Mouse (Mus musculus) heart, embryonic 12.5 days (tissue): ENCODE measurements around the gene Smim20. TPM values are rescaled to one million over a fixed set of nuclear protein-coding genes. Genes with fewer than 3 reads are reported as not detected.

Source experiments
- ATAC-seq: fragments of 200-750 bp; cut with Nextera tagmentation; 2 replicates; pipeline ENCODE4 v1.8.0; 2017; ENCODE audit warnings: moderate TSS enrichment, moderate library complexity; ENCODE audit not compliant: insufficient number of reproducible peaks, low FRiP score
- H3K27ac ChIP-seq: fragments of 300-500 bp; sonication (generic); 2 replicates; pipeline ENCODE4 v1.5.1; 2016; ENCODE audit warnings: mild to moderate bottlenecking, moderate library complexity; ENCODE audit not compliant: poor library complexity, severe bottlenecking
- H3K27me3 ChIP-seq: fragments of 300-500 bp; sonication (generic); replicated peaks from 2 replicates; pipeline ENCODE4 v1.6.1; 2016; ENCODE audit warnings: mild to moderate bottlenecking, moderate library complexity
- H3K36me3 ChIP-seq: fragments of 300-500 bp; sonication (generic); 2 replicates; pipeline ENCODE4 v1.6.1; 2016; ENCODE audit warnings: mild to moderate bottlenecking, moderate library complexity
- H3K4me1 ChIP-seq: fragments of 300-500 bp; sonication (generic); replicated peaks from 2 replicates; pipeline ENCODE4 v1.6.1; 2016; ENCODE audit warnings: mild to moderate bottlenecking
- H3K4me2 ChIP-seq: fragments of 300-500 bp; sonication (generic); 2 replicates; pipeline ENCODE4 v1.6.1; 2016; ENCODE audit warnings: mild to moderate bottlenecking, moderate library complexity
- H3K4me3 ChIP-seq: fragments of 300-500 bp; sonication (generic); 2 replicates; pipeline ENCODE4 v1.5.1; 2016; ENCODE audit warnings: mild to moderate bottlenecking
- H3K9ac ChIP-seq: fragments of 300-500 bp; sonication (generic); 2 replicates; pipeline ENCODE4 v1.6.1; 2016; ENCODE audit warnings: mild to moderate bottlenecking, moderate library complexity
- H3K9me3 ChIP-seq: fragments of 300-500 bp; sonication (generic); replicated peaks from 2 replicates; pipeline ENCODE4 v1.6.1; 2016; ENCODE audit warnings: mild to moderate bottlenecking, moderate library complexity
- WGBS: fragments of 180-500 bp; shearing (Covaris S2); methylation state at CpG from one replicate; pipeline ENCODE4 v1.1.7; 2016; 5-methylcytosine and 5-hydroxymethylcytosine counted together
- polyA plus RNA-seq: library from polyadenylated mRNA; unstranded; fragments of >200 nt; fragmentation: Nextera tagmentation; extraction: Ambion mirVana; gene quantifications from 2 replicates; pipeline ENCODE4 v1.2.1, GENCODE M21; 2016

Smim20 gene
- polyA plus RNA-seq, 1 experiment from 2014 or later: 153 TPM

- H3K9me3 ChIP-seq: no peaks in the 10 kb centered on the region
- no peak overlapping the region for H3K27ac ChIP-seq
- ATAC-seq: no peak
- no peaks in the 10 kb centered on the region for H3K36me3 ChIP-seq
- H3K4me2 ChIP-seq: no peak overlapping the region
- H3K4me3 ChIP-seq: no peak overlapping the region
- H3K27me3 ChIP-seq: 0 out of 2 replicates have a peak, but pooled peaks cover 10% of the 10 kb centered on the region
- H3K4me1 ChIP-seq: peaks cover 10% of the 10 kb centered on the region; the same call in 1 of the 2 replicates
- H3K9ac ChIP-seq: no peak overlapping the region
- 3% methylated on average over 8 of the region's 8 CpGs for WGBS
These were observed 59.1 kb downstream of the Smim20 start for GRCm38 (mm10) chr5:53326023-53326422.

GRCm38 (mm10) chr5:53326491-53326890 is 59.6 kb downstream of the Smim20 start:
- Histone ChIP-seq H3K4me1 (peaks cover 10% of the 10 kb centered on the region; the same call in 1 of the 2 replicates), H3K4me3 (no peak overlapping the region), H3K4me2 (no peak overlapping the region), H3K36me3 (no peaks in the 10 kb centered on the region), H3K9me3 (no peaks in the 10 kb centered on the region), H3K9ac (no peak overlapping the region), H3K27me3 (0 out of 2 replicates have a peak, but pooled peaks cover 10% of the 10 kb centered on the region), H3K27ac (no peak overlapping the region)
- ATAC-seq: no peak
- WGBS: 66% methylated on average over 5 of the region's 5 CpGs

Other genes with a start within 250 kb of the Smim20 start
- gene Slc34a2, start 229.0 kb upstream of the Smim20 start, polyA plus RNA-seq: not detected in 2 replicates
- gene Sel1l3, start 53.2 kb upstream of the Smim20 start, polyA plus RNA-seq: 1.4 and 1.9 TPM in 2 replicates
- gene Rbpj, start 199.1 kb downstream of the Smim20 start, polyA plus RNA-seq: 26.2 and 27.0 TPM in 2 replicates